Mouse (Mus musculus) forebrain, embryonic 12.5 days (tissue): ENCODE data around the gene Pappa2. TPM values are rescaled to one million over a fixed set of nuclear protein-coding genes. Genes with fewer than 3 reads are reported as not detected.

ENCODE experiments used
- ATAC-seq: fragments of 200-750 bp; cut with Nextera tagmentation; 2 replicates; pipeline ENCODE4 v1.8.0; 2017; ENCODE audit warnings: moderate TSS enrichment; ENCODE audit not compliant: low FRiP score
- H3K27ac ChIP-seq: fragments of 300-500 bp; sonication (generic); 2 replicates; pipeline ENCODE4 v1.5.1; 2016; ENCODE audit warnings: mild to moderate bottlenecking
- H3K27me3 ChIP-seq: fragments of 300-500 bp; sonication (generic); 2 replicates; pipeline ENCODE4 v1.6.1; 2016; ENCODE audit warnings: mild to moderate bottlenecking
- H3K36me3 ChIP-seq: fragments of 300-500 bp; sonication (generic); replicated peaks from 2 replicates; pipeline ENCODE4 v1.6.1; 2016; ENCODE audit warnings: mild to moderate bottlenecking
- H3K4me1 ChIP-seq: fragments of 300-500 bp; sonication (generic); 2 replicates; pipeline ENCODE4 v1.6.1; 2016
- H3K4me2 ChIP-seq: fragments of 300-500 bp; sonication (generic); 2 replicates; pipeline ENCODE4 v1.6.1; 2016; ENCODE audit warnings: mild to moderate bottlenecking, moderate library complexity
- H3K4me3 ChIP-seq: fragments of 300-500 bp; sonication (generic); replicated peaks from 2 replicates; pipeline ENCODE4 v1.5.1; 2016; ENCODE audit warnings: mild to moderate bottlenecking
- H3K9ac ChIP-seq: fragments of 300-500 bp; sonication (generic); 2 replicates; pipeline ENCODE4 v1.6.1; 2016; ENCODE audit warnings: mild to moderate bottlenecking
- H3K9me3 ChIP-seq: fragments of 300-500 bp; sonication (generic); 2 replicates; pipeline ENCODE4 v1.6.1; 2016
- WGBS: fragments of 180-500 bp; shearing (Covaris S2); methylation state at CpG from one replicate; pipeline ENCODE4 v1.1.7; 2016; 5-methylcytosine and 5-hydroxymethylcytosine counted together
- polyA plus RNA-seq: library from polyadenylated mRNA; unstranded; fragments of >200 nt; fragmentation: Nextera tagmentation; extraction: Ambion mirVana; gene quantifications from 2 replicates; pipeline ENCODE4 v1.2.1, GENCODE M21; 2016

The Pappa2 gene
- polyA plus RNA-seq, 1 experiment from 2014 or later: 2.4 TPM

GRCm38 (mm10) chr1:158740161-158740766, 240.0 kb downstream of the Pappa2 start:
- Histone ChIP-seq H3K9ac (no peak overlapping the region), H3K4me2 (no peak overlapping the region), H3K9me3 (no peaks in the 10 kb centered on the region), H3K36me3 (no peaks in the 10 kb centered on the region), H3K27ac (no peak overlapping the region), H3K27me3 (no peaks in the 10 kb centered on the region), H3K4me1 (peaks cover 8% of the 10 kb centered on the region), H3K4me3 (no peak overlapping the region)
- ATAC-seq: no peak
- 82% methylated on average over 6 of the region's 6 CpGs for WGBS

- H3K36me3 ChIP-seq: no peaks in the 10 kb centered on the region
- no peak overlapping the region for H3K27ac ChIP-seq
- no peak overlapping the region for H3K9ac ChIP-seq
- no peak overlapping the region for H3K4me2 ChIP-seq
- ATAC-seq: no peak
- no peaks in the 10 kb centered on the region for H3K27me3 ChIP-seq
- no peak overlapping the region for H3K4me3 ChIP-seq
- H3K9me3 ChIP-seq: no peaks in the 10 kb centered on the region
- WGBS: 35% methylated on average over 5 of the region's 5 CpGs
- H3K4me1 ChIP-seq: peaks cover 8% of the 10 kb centered on the region
Observed at GRCm38 (mm10) chr1:158739132-158739919, 241.0 kb downstream of the Pappa2 start.

GRCm38 (mm10) chr1:158732868-158733496, 247.3 kb downstream of the Pappa2 start:
- Histone ChIP-seq H3K27me3 (no peaks in the 10 kb centered on the region), H3K9ac (no peak overlapping the region), H3K36me3 (no peaks in the 10 kb centered on the region), H3K4me1 (no peaks in the 10 kb centered on the region), H3K9me3 (no peaks in the 10 kb centered on the region), H3K27ac (no peak overlapping the region), H3K4me2 (no peak overlapping the region), H3K4me3 (no peak overlapping the region)
- WGBS: 73% methylated on average over 4 of the region's 4 CpGs
- no peak for ATAC-seq

GRCm38 (mm10) chr1:158713301-158714095, 266.8 kb downstream of the Pappa2 start:
- Histone ChIP-seq H3K4me3 (no peak overlapping the region), H3K27me3 (no peaks in the 10 kb centered on the region), H3K36me3 (no peaks in the 10 kb centered on the region), H3K4me1 (no peaks in the 10 kb centered on the region), H3K9ac (no peak overlapping the region), H3K9me3 (no peaks in the 10 kb centered on the region), H3K27ac (no peak overlapping the region), H3K4me2 (no peak overlapping the region)
- WGBS: 42% methylated on average over 5 of the region's 5 CpGs
- no peak for ATAC-seq

- Histone ChIP-seq H3K4me2 (no peak overlapping the region), H3K27ac (no peak overlapping the region), H3K27me3 (no peaks in the 10 kb centered on the region), H3K9me3 (no peaks in the 10 kb centered on the region), H3K4me3 (no peak overlapping the region), H3K4me1 (no peaks in the 10 kb centered on the region), H3K9ac (no peak overlapping the region), H3K36me3 (no peaks in the 10 kb centered on the region)
- no peak for ATAC-seq
- WGBS: 89% methylated on average over 1 of the region's 1 CpGs
Observed at GRCm38 (mm10) chr1:158701336-158701735, 279.0 kb downstream of the Pappa2 start.

GRCm38 (mm10) chr1:158700147-158700546, 280.1 kb downstream of the Pappa2 start:
- no peak overlapping the region for H3K27ac ChIP-seq
- no peak overlapping the region for H3K9ac ChIP-seq
- H3K4me1 ChIP-seq: no peaks in the 10 kb centered on the region
- H3K4me3 ChIP-seq: no peak overlapping the region
- H3K27me3 ChIP-seq: no peaks in the 10 kb centered on the region
- H3K4me2 ChIP-seq: no peak overlapping the region
- H3K9me3 ChIP-seq: no peaks in the 10 kb centered on the region
- H3K36me3 ChIP-seq: no peaks in the 10 kb centered on the region
- no peak for ATAC-seq
- 72% methylated on average over 2 of the region's 2 CpGs for WGBS

GRCm38 (mm10) chr1:158699276-158699675, 281.0 kb downstream of the Pappa2 start:
- Histone ChIP-seq H3K9ac (no peak overlapping the region), H3K4me2 (no peak overlapping the region), H3K27ac (no peak overlapping the region), H3K4me3 (no peak overlapping the region), H3K9me3 (no peaks in the 10 kb centered on the region), H3K36me3 (no peaks in the 10 kb centered on the region), H3K4me1 (no peaks in the 10 kb centered on the region), H3K27me3 (no peaks in the 10 kb centered on the region)
- 81% methylated on average over 2 of the region's 2 CpGs for WGBS
- ATAC-seq: no peak

- WGBS: 93% methylated on average over 10 of the region's 10 CpGs
- no peak for ATAC-seq
Observed at GRCm38 (mm10) chr1:158697859-158698569, 282.3 kb downstream of the Pappa2 start.

GRCm38 (mm10) chr1:158697423-158697822, 282.9 kb downstream of the Pappa2 start:
- Histone ChIP-seq H3K4me2 (no peak overlapping the region), H3K9ac (no peak overlapping the region), H3K4me1 (no peaks in the 10 kb centered on the region), H3K36me3 (no peaks in the 10 kb centered on the region), H3K4me3 (no peak overlapping the region), H3K27ac (no peak overlapping the region), H3K27me3 (no peaks in the 10 kb centered on the region), H3K9me3 (no peaks in the 10 kb centered on the region)
- 68% methylated on average over 3 of the region's 3 CpGs for WGBS
- no peak for ATAC-seq

More at GRCm38 (mm10) chr1:158697859-158698569, 282.3 kb downstream of the Pappa2 start:
- H3K27me3 ChIP-seq: no peaks in the 10 kb centered on the region
- no peak overlapping the region for H3K4me2 ChIP-seq
- no peak overlapping the region for H3K27ac ChIP-seq
- H3K9ac ChIP-seq: no peak overlapping the region
- H3K4me1 ChIP-seq: no peaks in the 10 kb centered on the region
- H3K9me3 ChIP-seq: no peaks in the 10 kb centered on the region
- H3K4me3 ChIP-seq: no peak overlapping the region
- H3K36me3 ChIP-seq: no peaks in the 10 kb centered on the region

GRCm38 (mm10) chr1:158687726-158688125, 292.6 kb downstream of the Pappa2 start:
- Histone ChIP-seq H3K27ac (no peak overlapping the region), H3K4me3 (no peak overlapping the region), H3K9me3 (no peaks in the 10 kb centered on the region), H3K27me3 (no peaks in the 10 kb centered on the region), H3K4me2 (no peak overlapping the region), H3K9ac (no peak overlapping the region), H3K4me1 (no peaks in the 10 kb centered on the region), H3K36me3 (peaks cover 33% of the 10 kb centered on the region)
- ATAC-seq: no peak
- 71% methylated on average over 1 of the region's 1 CpGs for WGBS

- no peaks in the 10 kb centered on the region for H3K27me3 ChIP-seq
- no peaks in the 10 kb centered on the region for H3K9me3 ChIP-seq
- peaks cover 36% of the 10 kb centered on the region for H3K36me3 ChIP-seq
- H3K4me2 ChIP-seq: no peak overlapping the region
- no peaks in the 10 kb centered on the region for H3K4me1 ChIP-seq
- no peak overlapping the region for H3K9ac ChIP-seq
- H3K4me3 ChIP-seq: no peak overlapping the region
- peak; percentile 58; the same call in 1 of the 2 replicates for ATAC-seq
- WGBS: 46% methylated on average over 3 of the region's 3 CpGs
- no peak overlapping the region for H3K27ac ChIP-seq
Observed at GRCm38 (mm10) chr1:158669971-158670592, 310.2 kb downstream of the Pappa2 start.
